Mouse (Mus musculus) lung, embryonic 16.5 days (tissue): ENCODE measurements around the gene Focad. TPM values are rescaled to one million over a fixed set of nuclear protein-coding genes. Genes with fewer than 3 reads are reported as not detected.

Source experiments
- ATAC-seq: fragments of 200-750 bp; cut with Nextera tagmentation; 2 replicates; pipeline ENCODE4 v1.8.0; 2017; ENCODE audit warnings: low read depth, mild to moderate bottlenecking, moderate library complexity
- H3K27ac ChIP-seq: fragments of 300-500 bp; sonication (generic); 2 replicates; pipeline ENCODE4 v1.5.1; 2014; ENCODE audit warnings: mild to moderate bottlenecking, control low read depth, low read length
- H3K27me3 ChIP-seq: fragments of 300-500 bp; sonication (generic); 2 replicates; pipeline ENCODE4 v1.6.1; 2014; ENCODE audit warnings: low read depth, low read length, mixed read lengths; ENCODE audit not compliant: control insufficient read depth, insufficient read depth
- H3K36me3 ChIP-seq: fragments of 300-500 bp; sonication (generic); 2 replicates; pipeline ENCODE4 v1.6.1; 2014; ENCODE audit warnings: low read length; ENCODE audit not compliant: control insufficient read depth, insufficient read depth
- H3K4me1 ChIP-seq: fragments of 300-500 bp; sonication (generic); replicated peaks from 2 replicates; pipeline ENCODE4 v1.6.1; 2014; ENCODE audit warnings: low read length, mixed read lengths; ENCODE audit not compliant: control insufficient read depth, insufficient read depth
- H3K4me2 ChIP-seq: fragments of 300-500 bp; sonication (generic); 2 replicates; pipeline ENCODE4 v1.6.1; 2014; ENCODE audit warnings: low read depth, low read length, control low read depth
- H3K4me3 ChIP-seq: fragments of 300-500 bp; sonication (generic); 2 replicates; pipeline ENCODE4 v1.5.1; 2014; ENCODE audit warnings: mild to moderate bottlenecking, low read length, control low read depth
- H3K9ac ChIP-seq: fragments of 300-500 bp; sonication (generic); 2 replicates; pipeline ENCODE4 v1.6.1; 2014; ENCODE audit warnings: low read length, control low read depth
- H3K9me3 ChIP-seq: fragments of 300-500 bp; sonication (generic); 2 replicates; pipeline ENCODE4 v1.6.1; 2016; ENCODE audit warnings: low read length; ENCODE audit not compliant: control insufficient read depth
- WGBS: fragments of 180-500 bp; shearing (Covaris S2); extraction: QIAGEN DNeasy Blood & Tissue Kit; methylation state at CpG from one replicate; pipeline ENCODE4 v1.1.7; 2014; 5-methylcytosine and 5-hydroxymethylcytosine counted together
- polyA plus RNA-seq: library from polyadenylated mRNA; unstranded; fragments of >200 nt; fragmentation: Nextera tagmentation; extraction: Ambion mirVana; gene quantifications from 2 replicates; pipeline ENCODE4 v1.2.1, GENCODE M21; 2015

The Focad gene
- polyA plus RNA-seq, 1 experiment from 2014 or later, result 15.1 TPM

DNA sequence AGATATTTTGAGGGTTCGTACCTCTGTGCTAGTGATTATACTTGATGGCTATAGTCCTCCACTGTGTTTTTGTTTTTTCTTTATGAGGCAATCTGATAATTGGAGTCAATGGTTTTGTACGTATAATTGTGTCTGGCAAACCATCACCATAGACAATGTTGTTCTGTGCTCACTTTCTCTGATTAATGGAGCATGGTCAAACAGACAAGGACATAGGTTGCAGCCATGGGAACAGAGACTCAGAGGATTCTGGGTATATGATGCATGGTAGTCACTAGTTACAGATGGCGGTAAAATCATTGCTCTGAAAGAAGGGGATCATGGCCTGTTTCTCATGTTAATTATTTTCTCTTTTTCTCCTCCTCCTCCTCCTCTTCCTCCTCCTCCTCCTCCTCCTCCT is 205.1 kb downstream of the Focad start:
- Histone ChIP-seq H3K4me2 (no peak overlapping the region), H3K9ac (no peak overlapping the region), H3K27me3 (no peaks in the 10 kb centered on the region), H3K36me3 (no peaks in the 10 kb centered on the region), H3K4me3 (no peak overlapping the region), H3K27ac (no peak overlapping the region), H3K4me1 (no peaks in the 10 kb centered on the region), H3K9me3 (no peaks in the 10 kb centered on the region)
- WGBS, result 85% methylated on average over 3 of the region's 3 CpGs
- no peak for ATAC-seq

DNA sequence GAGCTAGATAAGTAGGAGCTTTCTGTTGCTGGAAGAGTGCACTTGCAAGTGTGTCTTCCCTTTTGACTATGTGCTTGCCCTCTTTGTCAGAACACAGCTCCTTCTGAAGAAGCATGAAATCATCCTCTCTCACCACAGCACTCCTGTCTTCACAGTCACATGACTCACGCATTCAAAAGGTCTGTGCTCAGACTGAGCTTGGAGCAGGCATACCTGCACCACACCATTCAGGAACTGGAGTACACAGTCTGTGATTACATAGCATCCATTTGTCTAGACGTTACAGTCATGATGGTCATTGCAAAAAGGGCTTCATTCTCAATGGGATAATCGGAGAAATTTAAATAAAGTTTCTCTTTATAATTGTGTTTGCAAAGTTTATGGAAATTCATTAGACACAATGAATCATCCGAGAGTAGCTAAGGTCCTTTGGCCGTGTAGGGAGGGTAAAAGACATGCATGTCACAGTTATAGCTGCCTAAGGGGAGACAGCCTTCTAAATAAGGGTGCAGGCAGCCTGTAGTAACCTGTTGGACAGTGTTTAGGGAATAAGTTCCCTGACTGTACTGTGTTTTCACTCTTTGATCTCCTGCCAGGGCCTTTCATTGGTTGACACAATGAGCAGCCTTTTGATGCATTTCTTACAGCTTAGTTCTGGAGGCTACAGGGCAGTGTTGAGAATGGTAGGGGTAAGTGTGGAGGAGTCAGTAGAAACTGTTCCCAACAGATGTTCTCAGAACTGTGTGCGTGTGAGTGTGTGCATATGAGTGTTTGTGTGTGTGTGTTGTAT is 206.6 kb downstream of the Focad start:
- Histone ChIP-seq H3K9ac (no peak overlapping the region), H3K4me3 (no peak overlapping the region), H3K27ac (no peak overlapping the region), H3K27me3 (no peaks in the 10 kb centered on the region), H3K4me1 (no peaks in the 10 kb centered on the region), H3K4me2 (no peak overlapping the region), H3K9me3 (no peaks in the 10 kb centered on the region), H3K36me3 (no peaks in the 10 kb centered on the region)
- no peak for ATAC-seq
- 73% methylated on average over 6 of the region's 6 CpGs for WGBS

DNA sequence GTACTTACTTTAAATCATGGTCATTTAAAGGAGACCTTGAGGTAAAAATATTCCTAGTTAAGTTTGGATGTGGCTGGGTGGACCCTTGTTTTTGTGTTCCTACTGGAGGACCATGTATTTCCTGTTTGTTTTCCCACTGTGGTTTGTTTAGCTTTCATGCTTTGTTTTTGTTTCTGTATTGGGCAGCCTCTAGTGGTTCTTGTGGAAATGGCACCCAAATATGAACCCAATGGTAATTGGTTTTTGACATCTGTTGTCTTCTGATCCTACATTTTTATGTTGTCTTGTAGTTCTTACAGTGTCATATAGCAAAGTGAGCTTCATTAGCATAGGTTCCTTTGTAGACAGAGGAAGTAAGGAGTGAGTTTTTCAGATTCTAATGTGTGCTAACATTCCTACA is 207.9 kb downstream of the Focad start:
- Histone ChIP-seq H3K27ac (no peak overlapping the region), H3K36me3 (no peaks in the 10 kb centered on the region), H3K9me3 (no peaks in the 10 kb centered on the region), H3K4me2 (no peak overlapping the region), H3K9ac (no peak overlapping the region), H3K4me1 (no peaks in the 10 kb centered on the region), H3K4me3 (no peak overlapping the region), H3K27me3 (no peaks in the 10 kb centered on the region)
- ATAC-seq, result no peak

DNA sequence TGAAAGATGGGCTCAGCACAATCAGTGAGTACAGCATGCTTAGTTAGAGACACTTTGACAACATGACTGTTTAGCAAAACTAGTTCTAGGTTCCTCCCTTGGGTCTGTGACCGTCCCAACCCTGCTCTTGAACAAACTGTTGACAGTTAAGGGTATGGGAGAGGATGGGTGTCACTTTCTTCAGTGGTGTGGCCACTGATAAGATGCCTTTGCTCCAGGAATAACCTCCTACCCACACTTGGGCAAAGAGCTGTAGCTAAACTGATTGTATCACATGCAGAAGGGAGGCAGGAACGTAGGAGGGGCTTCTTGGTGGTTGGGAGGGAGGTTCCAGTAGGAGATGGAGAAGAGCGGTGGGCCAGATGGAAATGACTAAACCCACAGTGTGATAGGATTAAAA is 213.3 kb downstream of the Focad start:
- H3K9ac ChIP-seq, result no peak overlapping the region
- H3K4me3 ChIP-seq, result no peak overlapping the region
- no peak overlapping the region for H3K27ac ChIP-seq
- no peaks in the 10 kb centered on the region for H3K27me3 ChIP-seq
- no peaks in the 10 kb centered on the region for H3K4me1 ChIP-seq
- no peak for ATAC-seq
- no peaks in the 10 kb centered on the region for H3K9me3 ChIP-seq
- no peak overlapping the region for H3K4me2 ChIP-seq
- H3K36me3 ChIP-seq, result no peaks in the 10 kb centered on the region
- 91% methylated on average over 3 of the region's 3 CpGs for WGBS

DNA sequence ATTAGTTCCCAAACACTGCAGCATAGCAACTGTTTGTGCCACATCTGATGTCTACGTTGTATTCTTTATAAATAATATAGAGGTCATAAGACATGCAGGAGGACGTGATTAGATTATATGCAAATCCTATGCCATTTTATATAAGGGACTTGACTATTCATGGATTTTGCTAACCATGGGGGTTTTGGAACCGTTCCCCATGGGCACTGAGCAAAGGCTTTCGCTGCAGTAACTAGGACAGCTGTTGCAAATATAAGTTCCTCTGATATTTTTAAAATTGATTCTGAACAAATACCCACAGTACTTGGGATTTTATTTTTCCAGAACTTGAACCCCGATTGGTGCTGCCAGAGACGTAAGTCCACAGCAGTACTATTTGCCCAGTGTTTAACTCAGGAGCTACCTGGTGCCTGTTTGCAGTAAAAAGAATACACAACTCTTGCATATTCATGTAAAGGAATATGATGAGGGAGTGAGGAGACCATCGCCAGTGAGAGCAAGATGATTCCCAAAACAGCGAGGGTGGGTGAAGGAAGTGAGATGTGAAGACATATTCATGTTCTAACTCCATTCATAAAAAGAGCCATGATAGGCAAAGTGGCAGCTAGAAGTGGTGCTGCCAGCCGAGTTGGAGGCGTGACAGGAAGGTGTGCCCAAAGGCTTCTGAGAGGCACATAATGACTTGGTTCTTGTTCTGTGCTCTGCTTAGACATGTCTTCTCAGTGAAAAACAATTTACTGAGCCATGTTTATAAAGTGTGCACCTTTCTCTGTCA is 214.1 kb downstream of the Focad start:
- H3K4me3 ChIP-seq, result no peak overlapping the region
- no peaks in the 10 kb centered on the region for H3K36me3 ChIP-seq
- no peak overlapping the region for H3K9ac ChIP-seq
- H3K4me1 ChIP-seq, result no peaks in the 10 kb centered on the region
- no peaks in the 10 kb centered on the region for H3K27me3 ChIP-seq
- 86% methylated on average over 10 of the region's 10 CpGs for WGBS
- H3K9me3 ChIP-seq, result no peaks in the 10 kb centered on the region
- no peak for ATAC-seq
- no peak overlapping the region for H3K4me2 ChIP-seq
- no peak overlapping the region for H3K27ac ChIP-seq

DNA sequence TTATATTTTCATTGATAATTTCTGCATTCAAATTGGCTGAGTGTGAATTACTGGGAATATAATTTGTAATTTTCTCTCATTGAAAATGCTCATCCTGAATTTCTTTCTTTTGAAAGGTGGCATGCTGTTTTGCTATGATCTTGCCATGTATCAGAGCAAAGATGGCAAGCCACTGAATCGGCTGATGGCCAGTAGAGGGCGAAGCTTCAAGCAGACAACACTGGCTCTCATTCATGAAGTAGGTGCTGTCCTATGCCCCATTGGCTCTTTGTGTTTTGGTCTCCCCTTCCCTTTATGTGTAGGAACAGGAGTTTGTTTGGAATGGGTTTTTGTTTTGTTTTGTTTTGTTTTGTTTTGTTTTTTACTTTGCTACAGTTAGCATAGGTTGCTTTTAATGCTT is 215.2 kb downstream of the Focad start:
- Histone ChIP-seq H3K27me3 (no peaks in the 10 kb centered on the region), H3K4me1 (no peaks in the 10 kb centered on the region), H3K4me3 (no peak overlapping the region), H3K27ac (no peak overlapping the region), H3K9me3 (no peaks in the 10 kb centered on the region), H3K4me2 (no peak overlapping the region), H3K9ac (no peak overlapping the region), H3K36me3 (no peaks in the 10 kb centered on the region)
- no peak for ATAC-seq
- 43% methylated on average over 2 of the region's 2 CpGs for WGBS

DNA sequence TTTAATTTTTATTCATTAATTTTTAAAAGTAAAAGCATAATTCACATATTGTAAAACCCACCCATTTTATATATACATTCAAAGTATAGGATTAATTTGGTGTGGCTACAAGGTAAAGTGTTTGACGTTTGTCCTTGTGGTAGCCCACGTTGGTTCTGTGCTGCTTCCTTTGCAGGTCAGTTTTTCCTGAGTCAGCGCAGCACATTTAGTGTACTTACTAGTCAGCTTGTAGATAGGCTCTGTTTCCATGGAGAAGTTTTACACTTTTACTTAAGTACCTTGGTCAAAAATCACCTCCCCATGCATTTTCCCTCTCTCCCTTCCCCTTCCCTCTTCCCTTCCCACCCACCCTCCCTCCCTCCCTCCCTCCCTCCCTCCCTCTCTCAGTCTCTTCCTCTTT is 220.5 kb downstream of the Focad start:
- H3K27ac ChIP-seq, result no peak overlapping the region
- no peak overlapping the region for H3K4me2 ChIP-seq
- 60% methylated on average over 3 of the region's 3 CpGs for WGBS
- no peaks in the 10 kb centered on the region for H3K4me1 ChIP-seq
- H3K9ac ChIP-seq, result no peak overlapping the region
- H3K9me3 ChIP-seq, result no peaks in the 10 kb centered on the region
- no peak overlapping the region for H3K4me3 ChIP-seq
- no peaks in the 10 kb centered on the region for H3K36me3 ChIP-seq
- no peaks in the 10 kb centered on the region for H3K27me3 ChIP-seq
- no peak for ATAC-seq

DNA sequence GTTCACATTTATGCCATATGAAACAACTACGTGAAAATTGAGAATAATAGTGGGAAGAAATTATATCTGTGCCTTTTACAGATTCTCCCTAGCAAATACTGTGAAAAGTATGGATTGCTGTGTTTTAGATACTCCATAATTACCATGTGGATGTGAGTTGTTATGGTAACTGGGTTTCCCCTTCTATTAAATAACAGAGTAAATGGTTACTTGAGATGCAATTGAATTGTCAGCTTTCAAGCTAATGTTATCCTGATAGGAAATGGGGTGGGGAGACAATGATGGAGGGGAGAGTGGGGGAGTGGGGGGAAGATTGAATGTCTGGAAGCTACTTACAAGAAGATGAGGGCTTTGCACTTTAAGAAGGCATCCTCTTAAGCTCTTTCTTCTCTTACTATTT is 225.6 kb downstream of the Focad start:
- Histone ChIP-seq H3K36me3 (no peaks in the 10 kb centered on the region), H3K4me3 (no peak overlapping the region), H3K9ac (no peak overlapping the region), H3K4me1 (no peaks in the 10 kb centered on the region), H3K9me3 (no peaks in the 10 kb centered on the region), H3K27me3 (no peaks in the 10 kb centered on the region), H3K27ac (no peak overlapping the region), H3K4me2 (no peak overlapping the region)
- ATAC-seq, result no peak
- 91% methylated on average over 1 of the region's 1 CpGs for WGBS

DNA sequence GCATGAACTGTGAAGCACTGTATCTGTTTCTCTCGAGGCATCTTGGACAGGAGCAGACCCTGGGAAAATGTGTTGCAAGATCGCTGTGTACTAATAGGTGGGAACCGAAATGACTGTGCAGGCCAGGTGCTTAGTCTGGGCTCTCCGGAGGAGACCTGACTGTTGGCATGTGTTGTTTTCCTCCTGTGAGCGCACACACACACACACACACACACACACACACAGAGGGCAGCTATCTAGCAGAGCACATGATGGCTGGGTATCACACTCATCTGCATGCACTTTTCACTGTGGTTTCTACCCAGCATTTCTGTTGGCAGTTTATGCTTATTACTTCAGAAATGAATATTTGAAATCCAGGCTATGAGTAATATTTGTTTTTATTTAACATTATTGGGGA is 231.0 kb downstream of the Focad start:
- no peaks in the 10 kb centered on the region for H3K27me3 ChIP-seq
- ATAC-seq, result no peak
- no peak overlapping the region for H3K4me2 ChIP-seq
- H3K9me3 ChIP-seq, result no peaks in the 10 kb centered on the region
- 75% methylated on average over 5 of the region's 5 CpGs for whole genome bisulfite sequencing
- no peak overlapping the region for H3K27ac ChIP-seq
- H3K36me3 ChIP-seq, result no peaks in the 10 kb centered on the region
- H3K4me3 ChIP-seq, result no peak overlapping the region
- no peaks in the 10 kb centered on the region for H3K4me1 ChIP-seq
- H3K9ac ChIP-seq, result no peak overlapping the region
